Mouse (Mus musculus): Measurements from ENCODE around the gene Slc6a21. TPM values are rescaled to one million over a fixed set of nuclear protein-coding genes. Genes with fewer than 3 reads are reported as not detected.
"Not testable (repeated sequence)": the region's sequence is repeated elsewhere in the genome, so short reads cannot be mapped to it uniquely, and the experiment has no call there.

Slc6a21 gene
- polyA plus RNA-seq, 1 experiment from 2014 or later, result not detected

- Histone ChIP-seq H3K27me3 (replicated peaks) (peaks cover 38% of the 10 kb centered on the region), H3K27ac (replicated peaks) (peak overlapping the region; percentile 74), H3K4me1 (peaks cover 59% of the 10 kb centered on the region), H3K9ac (peak overlapping the region; percentile 72), H3K9me3 (no peaks in the 10 kb centered on the region), H3K36me3 (peaks cover 33% of the 10 kb centered on the region), H3K4me2 (peak overlapping the region; percentile 59), H3K4me3 (peak overlapping the region; percentile 38)
- ATAC-seq (ENCODE audit: extremely low read depth, insufficient number of reproducible peaks, low FRiP score, low TSS enrichment), result no peak
- WGBS, result 28% methylated on average over 17 of the region's 17 CpGs
These were observed 41.6 kb upstream of the Slc6a21 start for GRCm38 (mm10) chr7:45235656-45236180.

GRCm38 (mm10) chr7:45237747-45238699 lies 39.3 kb upstream of the Slc6a21 start:
- peak overlapping the region; percentile 33 for H3K4me2 ChIP-seq
- no peak overlapping the region for H3K4me3 ChIP-seq
- no peak overlapping the region for H3K9ac ChIP-seq
- H3K27ac ChIP-seq (replicated peaks), result no peak overlapping the region
- H3K9me3 ChIP-seq, result no peaks in the 10 kb centered on the region
- peaks cover 10% of the 10 kb centered on the region for H3K36me3 ChIP-seq
- peaks cover 42% of the 10 kb centered on the region for H3K27me3 ChIP-seq (replicated peaks)
- peaks cover 50% of the 10 kb centered on the region for H3K4me1 ChIP-seq
- WGBS, result 72% methylated on average over 17 of the region's 17 CpGs
- no peak for ATAC-seq (ENCODE audit: extremely low read depth, insufficient number of reproducible peaks, low FRiP score, low TSS enrichment)

GRCm38 (mm10) chr7:45238723-45239496 lies 38.4 kb upstream of the Slc6a21 start, which contains the start of gene Cd37:
Gene Cd37, minus strand, starts transcription at chr7:45239115.
- peak within 1 kb of the TSS; percentile 33 for H3K4me2 ChIP-seq
- 0 out of 2 replicates have a peak, but pooled peaks cover 3% of the 10 kb centered on the region for H3K36me3 ChIP-seq
- no peaks in the 10 kb centered on the region for H3K9me3 ChIP-seq
- H3K4me1 ChIP-seq, result peaks cover 41% of the 10 kb centered on the region
- 31% methylated on average over 20 of the region's 20 CpGs for WGBS
- H3K4me3 ChIP-seq, result no peak within 1 kb of the TSS
- H3K27ac ChIP-seq (replicated peaks), result no peak within 1 kb of the TSS
- ATAC-seq (ENCODE audit: extremely low read depth, insufficient number of reproducible peaks, low FRiP score, low TSS enrichment), result no peak
- H3K27me3 ChIP-seq (replicated peaks), result peaks cover 42% of the 10 kb centered on the region
- H3K9ac ChIP-seq, result no peak within 1 kb of the TSS

- Histone ChIP-seq H3K4me2 (no peak overlapping the region), H3K27me3 (replicated peaks) (peaks cover 42% of the 10 kb centered on the region), H3K27ac (replicated peaks) (no peak overlapping the region), H3K36me3 (no peaks in the 10 kb centered on the region), H3K9ac (no peak overlapping the region), H3K4me1 (peaks cover 29% of the 10 kb centered on the region), H3K4me3 (no peak overlapping the region), H3K9me3 (no peaks in the 10 kb centered on the region)
- 76% methylated on average over 7 of the region's 7 CpGs for WGBS
- no peak for ATAC-seq (ENCODE audit: extremely low read depth, insufficient number of reproducible peaks, low FRiP score, low TSS enrichment)
These were observed 37.2 kb upstream of the Slc6a21 start for GRCm38 (mm10) chr7:45240109-45240508.

- no peaks in the 10 kb centered on the region for H3K36me3 ChIP-seq
- no peak; the same call in 1 of the 2 replicates for ATAC-seq (ENCODE audit: extremely low read depth, insufficient number of reproducible peaks, low FRiP score, low TSS enrichment)
These were observed 36.5 kb upstream of the Slc6a21 start, which contains the start of gene Slc6a16 for GRCm38 (mm10) chr7:45240633-45241388. Gene Slc6a16, plus strand, starts transcription at chr7:45241085.

GRCm38 (mm10) chr7:45241389-45241749 lies 35.9 kb upstream of the Slc6a21 start:
- Histone ChIP-seq H3K27me3 (replicated peaks) (peaks cover 42% of the 10 kb centered on the region), H3K4me2 (peak overlapping the region; percentile 63), H3K4me1 (peaks cover 18% of the 10 kb centered on the region), H3K4me3 (peak overlapping the region; percentile 36), H3K9ac (peak overlapping the region; percentile 67), H3K9me3 (no peaks in the 10 kb centered on the region), H3K36me3 (no peaks in the 10 kb centered on the region), H3K27ac (replicated peaks) (no peak overlapping the region)
- WGBS, result 83% methylated on average over 6 of the region's 6 CpGs
- ATAC-seq (ENCODE audit: extremely low read depth, insufficient number of reproducible peaks, low FRiP score, low TSS enrichment), result no peak

More at GRCm38 (mm10) chr7:45240633-45241388, 36.5 kb upstream of the Slc6a21 start, which contains the start of gene Slc6a16:
- Histone ChIP-seq H3K4me3 (peak within 1 kb of the TSS; percentile 36), H3K4me2 (peak within 1 kb of the TSS; percentile 63), H3K27me3 (replicated peaks) (peaks cover 42% of the 10 kb centered on the region), H3K4me1 (peaks cover 22% of the 10 kb centered on the region), H3K9ac (peak within 1 kb of the TSS; percentile 67), H3K9me3 (no peaks in the 10 kb centered on the region), H3K27ac (replicated peaks) (no peak within 1 kb of the TSS)
- WGBS, result 13% methylated on average over 53 of the region's 53 CpGs

- Histone ChIP-seq H3K9ac (no peak overlapping the region), H3K4me1 (no peaks in the 10 kb centered on the region), H3K27me3 (replicated peaks) (no peaks in the 10 kb centered on the region), H3K4me2 (no peak overlapping the region), H3K36me3 (no peaks in the 10 kb centered on the region), H3K27ac (replicated peaks) (no peak overlapping the region), H3K9me3 (no peaks in the 10 kb centered on the region), H3K4me3 (no peak overlapping the region)
- WGBS, result 40% methylated on average over 3 of the region's 3 CpGs
- no peak for ATAC-seq (ENCODE audit: extremely low read depth, insufficient number of reproducible peaks, low FRiP score, low TSS enrichment)
These were observed 29.6 kb upstream of the Slc6a21 start for GRCm38 (mm10) chr7:45247666-45248065.

- Histone ChIP-seq H3K9me3 (no peaks in the 10 kb centered on the region), H3K36me3 (no peaks in the 10 kb centered on the region), H3K9ac (no peak overlapping the region), H3K4me3 (no peak overlapping the region), H3K4me2 (no peak overlapping the region), H3K27ac (replicated peaks) (no peak overlapping the region), H3K4me1 (peaks cover 9% of the 10 kb centered on the region), H3K27me3 (replicated peaks) (0 out of 2 replicates have a peak, but pooled peaks cover 4% of the 10 kb centered on the region)
- ATAC-seq (ENCODE audit: extremely low read depth, insufficient number of reproducible peaks, low FRiP score, low TSS enrichment), result no peak
- WGBS, result 84% methylated on average over 8 of the region's 8 CpGs
These were observed 23.5 kb upstream of the Slc6a21 start for GRCm38 (mm10) chr7:45253806-45254205.

- 53% methylated on average over 5 of the region's 7 CpGs for WGBS
- not testable (repeated sequence) for ATAC-seq (ENCODE audit: extremely low read depth, insufficient number of reproducible peaks, low FRiP score, low TSS enrichment); H3K36me3 ChIP-seq; H3K4me3 ChIP-seq; H3K4me2 ChIP-seq; H3K9me3 ChIP-seq; H3K9ac ChIP-seq; H3K27ac ChIP-seq (replicated peaks)
- H3K4me1 ChIP-seq, result peaks cover 14% of the 10 kb centered on the region
- H3K27me3 ChIP-seq (replicated peaks), result peaks cover 15% of the 10 kb centered on the region
These were observed 21.5 kb upstream of the Slc6a21 start for GRCm38 (mm10) chr7:45255822-45256221.

GRCm38 (mm10) chr7:45257063-45257840 lies 20.1 kb upstream of the Slc6a21 start:
- H3K9me3 ChIP-seq, result no peaks in the 10 kb centered on the region
- no peak for ATAC-seq (ENCODE audit: extremely low read depth, insufficient number of reproducible peaks, low FRiP score, low TSS enrichment)
- H3K36me3 ChIP-seq, result no peaks in the 10 kb centered on the region
- H3K9ac ChIP-seq, result no peak overlapping the region; the same call in 1 of the 2 replicates
- 45% methylated on average over 11 of the region's 11 CpGs for WGBS
- H3K27me3 ChIP-seq (replicated peaks), result peaks cover 15% of the 10 kb centered on the region
- no peak overlapping the region for H3K4me3 ChIP-seq
- no peak overlapping the region for H3K4me2 ChIP-seq
- peaks cover 28% of the 10 kb centered on the region for H3K4me1 ChIP-seq
- H3K27ac ChIP-seq (replicated peaks), result no peak overlapping the region

All from heart, embryonic 13.5 days (tissue).